Mouse (Mus musculus): ENCODE data around the gene Sptb. TPM values are rescaled to one million over a fixed set of nuclear protein-coding genes. Genes with fewer than 3 reads are reported as not detected.

Gene Sptb
- total RNA-seq, 4 experiments from 2014 or later: 167 to 183 (median 176) TPM

DNA sequence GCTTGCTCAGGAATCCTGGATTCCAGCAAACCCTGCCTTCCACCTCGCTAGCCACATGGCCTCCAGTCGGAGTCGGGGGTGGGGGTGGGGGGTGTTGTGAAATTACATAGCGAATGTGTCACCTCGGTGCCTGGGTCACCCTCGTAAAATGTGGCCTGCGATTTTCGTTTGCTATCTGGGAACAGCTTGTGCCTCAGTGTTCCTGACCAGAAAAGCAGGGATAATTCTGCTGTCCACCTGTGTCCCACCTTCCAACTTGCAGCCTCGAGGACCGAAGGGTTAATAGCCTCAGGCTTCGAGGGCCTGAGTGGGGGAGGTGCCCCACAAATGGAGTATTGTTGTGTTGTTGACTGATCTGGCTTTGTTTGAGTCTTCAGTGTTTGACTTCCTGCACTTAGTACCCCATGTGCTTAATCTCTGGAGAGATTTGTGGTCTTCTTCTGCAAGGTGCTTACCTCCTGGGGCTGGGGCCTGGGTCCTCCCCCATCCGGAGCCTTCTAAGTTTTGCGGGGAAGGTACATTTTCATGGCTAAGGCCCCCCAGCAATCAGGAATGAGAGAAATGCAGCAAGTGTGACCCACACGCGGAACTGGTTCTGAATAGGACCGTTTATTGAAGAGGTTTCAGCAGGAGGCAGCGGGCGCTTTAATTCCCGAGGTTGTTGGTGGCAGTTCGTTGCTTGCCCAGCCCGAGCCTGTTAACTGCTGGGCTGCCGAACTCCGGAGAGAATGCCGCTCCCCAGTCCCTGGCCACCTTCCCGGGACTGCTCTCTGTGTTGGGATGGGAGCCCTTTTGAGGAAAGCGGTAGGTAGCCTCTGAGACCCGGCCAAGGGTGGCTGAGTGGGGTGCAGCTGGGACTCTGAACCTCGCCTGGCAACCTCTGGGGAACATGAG, 163.7 kb downstream of the Sptb start:
- no peak for DNase-seq (ENCODE audit: low spot score in 2 of 2)

DNA sequence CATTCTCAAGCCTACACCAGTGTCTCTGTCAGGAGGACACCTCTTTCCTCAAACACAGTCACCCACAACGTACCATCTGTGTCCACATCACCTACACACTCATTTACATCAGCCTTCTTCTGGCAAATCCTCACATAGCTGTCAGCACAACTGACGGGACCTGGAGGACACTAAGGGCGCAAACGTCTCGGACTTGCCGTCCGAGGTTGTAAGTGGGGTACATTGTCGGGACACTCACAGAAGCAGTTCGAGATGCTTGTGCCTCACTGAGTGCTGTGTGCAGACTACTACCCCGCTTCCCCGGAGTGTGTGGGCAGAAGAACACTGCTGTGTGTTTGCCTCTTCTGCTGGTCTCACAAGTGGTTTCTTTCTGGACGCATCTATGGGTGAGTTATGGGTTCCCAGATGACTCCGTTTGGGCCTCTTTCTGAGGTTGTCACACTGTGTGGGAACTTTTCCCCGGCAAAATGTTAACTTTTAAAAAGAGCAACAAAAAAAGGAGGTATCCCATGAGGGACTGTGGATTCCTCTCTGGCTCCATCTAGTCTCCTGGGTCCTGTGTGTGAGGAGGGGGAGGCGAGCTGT, 164.5 kb downstream of the Sptb start:
- DNase-seq (ENCODE audit: low spot score in 2 of 2): no peak

GRCm38 (mm10) chr12:76541879-76542278, 168.5 kb downstream of the Sptb start:
- no peak for DNase-seq (ENCODE audit: low spot score in 2 of 2)

- DNase-seq (ENCODE audit: low spot score in 2 of 2): no peak
These were observed 168.9 kb downstream of the Sptb start for GRCm38 (mm10) chr12:76541475-76541874.

DNA sequence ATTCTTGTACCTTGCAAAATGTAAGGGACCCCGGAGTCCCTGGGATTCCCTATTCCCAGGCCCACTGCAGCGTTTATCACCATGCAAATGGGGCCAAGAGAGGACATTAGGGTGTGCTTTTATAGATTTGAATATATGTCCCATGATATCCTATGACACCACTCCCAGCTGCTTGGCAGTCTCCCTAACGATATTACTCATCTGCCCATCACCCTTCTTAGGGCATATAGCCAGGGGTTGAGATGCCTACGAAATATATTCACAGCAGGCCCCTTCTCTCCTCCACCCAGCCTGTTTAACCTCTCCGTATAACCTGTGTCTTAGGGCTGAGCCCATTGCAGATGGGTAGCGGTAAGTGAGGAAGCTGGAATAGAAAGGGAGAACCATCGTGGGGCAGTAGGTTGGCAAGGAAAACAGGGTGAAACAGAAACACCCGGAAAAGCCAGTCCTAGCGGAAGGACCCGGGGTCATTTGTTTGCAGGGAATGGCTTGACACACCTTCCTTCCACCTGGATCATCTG, 169.6 kb downstream of the Sptb start:
- no peak for DNase-seq (ENCODE audit: low spot score in 2 of 2)

GRCm38 (mm10) chr12:76540169-76540568, 170.2 kb downstream of the Sptb start:
- DNase-seq (ENCODE audit: low spot score in 2 of 2): no peak

DNA sequence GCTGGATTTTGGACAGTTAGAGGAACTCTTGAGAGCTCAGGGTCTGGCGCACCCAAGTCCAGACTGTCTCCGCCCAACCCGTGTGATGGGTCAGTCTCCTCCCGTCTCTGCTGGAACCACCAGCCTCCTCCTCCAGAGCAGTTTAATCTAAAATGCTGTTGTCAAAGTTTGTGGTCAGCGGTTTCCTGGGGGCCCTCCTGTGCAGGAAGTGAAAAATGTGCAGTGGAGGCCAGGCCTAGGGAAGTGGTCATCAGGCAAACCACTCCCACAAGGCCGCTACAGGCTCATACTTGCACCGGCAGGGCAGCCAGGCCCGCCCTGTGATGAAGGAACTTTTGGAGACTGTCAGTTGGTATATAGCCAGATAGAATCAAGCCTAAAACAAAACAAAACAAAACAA, 172.9 kb downstream of the Sptb start:
- DNase-seq (ENCODE audit: low spot score in 2 of 2): peak in 1 of 2 experiments; percentile 48

GRCm38 (mm10) chr12:76536591-76537153, 173.7 kb downstream of the Sptb start:
- no peak for DNase-seq (ENCODE audit: low spot score in 2 of 2)

GRCm38 (mm10) chr12:76535471-76535900, 174.9 kb downstream of the Sptb start:
- peak; percentile 30 to 48 for DNase-seq (ENCODE audit: low spot score in 2 of 2)

DNA sequence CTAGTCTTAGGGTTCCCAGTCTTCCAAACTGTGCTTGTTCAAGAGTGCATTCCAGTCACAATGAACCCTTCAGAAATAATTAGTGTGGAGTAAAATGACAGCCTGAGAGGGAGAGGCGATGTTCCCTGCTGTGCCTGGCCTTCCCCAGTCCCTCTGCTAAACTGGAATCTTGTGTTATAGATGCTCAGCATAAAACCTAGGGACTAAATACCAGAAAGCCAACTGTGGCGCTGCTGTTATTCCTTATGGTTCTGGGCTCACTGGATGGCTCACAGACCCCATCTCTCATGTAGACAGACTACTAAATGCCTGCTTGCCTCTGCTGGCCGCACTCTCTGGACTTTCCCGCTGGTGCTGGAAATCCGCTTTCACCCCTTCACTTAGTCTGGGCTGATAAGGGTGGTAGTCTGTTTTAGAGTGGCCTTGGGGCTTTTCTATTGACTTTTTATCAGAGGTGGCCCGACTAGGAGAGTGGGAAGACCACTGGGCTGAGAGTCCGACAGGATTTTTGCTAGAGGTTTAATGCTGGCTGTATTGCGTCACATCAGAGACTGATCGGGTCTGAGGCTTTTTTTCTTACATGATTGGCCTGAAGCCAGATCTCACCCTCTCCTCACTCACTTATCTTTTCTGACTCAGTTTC, 175.6 kb downstream of the Sptb start:
- no peak for DNase-seq (ENCODE audit: low spot score in 2 of 2)

DNA sequence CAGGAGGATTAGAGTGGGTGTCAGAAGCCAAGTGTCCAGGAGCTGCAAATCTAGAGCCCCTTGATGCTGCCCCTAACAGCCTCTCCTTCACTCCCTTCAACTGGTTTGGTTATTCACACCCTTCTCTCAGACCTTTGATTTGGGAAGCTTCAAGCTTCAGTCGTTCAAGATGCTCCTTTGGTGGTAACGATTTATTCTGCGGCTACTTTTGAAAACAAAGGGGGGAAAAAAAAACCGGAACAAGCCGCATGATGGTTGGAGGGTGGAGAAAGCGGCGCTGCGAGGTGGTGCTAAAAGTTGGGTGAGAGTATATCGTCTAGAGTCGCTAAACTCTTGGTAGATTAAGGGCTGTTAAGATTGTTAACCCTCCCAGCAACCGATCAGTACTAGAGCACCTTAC, 176.1 kb downstream of the Sptb start:
- no peak for DNase-seq (ENCODE audit: low spot score in 2 of 2)

DNA sequence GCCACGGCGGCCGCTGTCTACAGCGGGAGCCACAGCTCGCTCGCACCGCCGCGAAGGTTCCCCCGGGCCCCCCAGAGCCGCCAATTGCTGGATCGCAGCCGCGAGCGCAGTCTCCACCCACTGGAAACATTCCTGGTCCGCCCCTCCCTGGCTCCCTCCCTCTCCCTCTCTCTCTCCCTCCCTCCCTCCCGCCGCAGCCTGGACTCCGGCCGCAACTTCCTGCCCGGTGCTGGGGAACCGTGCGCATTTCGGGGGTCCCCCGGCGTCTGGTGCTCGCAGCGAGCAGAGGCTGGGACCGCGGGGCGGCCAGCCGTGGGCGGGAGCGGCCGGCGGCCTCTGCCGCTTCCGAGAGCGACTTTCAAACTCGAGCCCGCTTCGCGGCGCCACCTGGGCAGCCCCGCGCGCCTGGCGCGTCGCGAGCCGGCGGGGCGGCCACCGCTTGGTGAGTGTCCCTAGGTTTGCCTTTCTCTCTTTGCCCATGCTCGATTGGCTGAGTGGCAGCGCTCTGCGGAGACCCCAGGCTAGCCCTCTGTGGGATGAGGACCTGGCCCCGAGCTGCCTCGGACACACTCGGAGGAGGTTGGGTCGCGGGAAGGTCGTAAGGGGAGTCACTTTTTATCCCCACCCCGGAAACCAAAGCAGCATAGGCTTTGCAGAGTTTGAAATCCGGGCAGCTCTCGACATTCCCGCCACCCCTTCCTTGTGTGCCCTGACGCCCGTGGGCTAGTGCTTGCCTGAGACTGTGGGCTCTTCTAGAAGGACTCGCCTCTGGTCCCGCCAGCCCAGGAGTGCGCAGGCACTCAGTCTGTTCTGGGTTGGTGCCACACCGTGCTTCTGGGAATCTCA, 176.7 kb downstream of the Sptb start:
- peak; percentile 33 to 61 for DNase-seq (ENCODE audit: low spot score in 2 of 2)

- no peak for DNase-seq (ENCODE audit: low spot score in 2 of 2)
These were observed 177.4 kb downstream of the Sptb start for GRCm38 (mm10) chr12:76532926-76533376.

DNA sequence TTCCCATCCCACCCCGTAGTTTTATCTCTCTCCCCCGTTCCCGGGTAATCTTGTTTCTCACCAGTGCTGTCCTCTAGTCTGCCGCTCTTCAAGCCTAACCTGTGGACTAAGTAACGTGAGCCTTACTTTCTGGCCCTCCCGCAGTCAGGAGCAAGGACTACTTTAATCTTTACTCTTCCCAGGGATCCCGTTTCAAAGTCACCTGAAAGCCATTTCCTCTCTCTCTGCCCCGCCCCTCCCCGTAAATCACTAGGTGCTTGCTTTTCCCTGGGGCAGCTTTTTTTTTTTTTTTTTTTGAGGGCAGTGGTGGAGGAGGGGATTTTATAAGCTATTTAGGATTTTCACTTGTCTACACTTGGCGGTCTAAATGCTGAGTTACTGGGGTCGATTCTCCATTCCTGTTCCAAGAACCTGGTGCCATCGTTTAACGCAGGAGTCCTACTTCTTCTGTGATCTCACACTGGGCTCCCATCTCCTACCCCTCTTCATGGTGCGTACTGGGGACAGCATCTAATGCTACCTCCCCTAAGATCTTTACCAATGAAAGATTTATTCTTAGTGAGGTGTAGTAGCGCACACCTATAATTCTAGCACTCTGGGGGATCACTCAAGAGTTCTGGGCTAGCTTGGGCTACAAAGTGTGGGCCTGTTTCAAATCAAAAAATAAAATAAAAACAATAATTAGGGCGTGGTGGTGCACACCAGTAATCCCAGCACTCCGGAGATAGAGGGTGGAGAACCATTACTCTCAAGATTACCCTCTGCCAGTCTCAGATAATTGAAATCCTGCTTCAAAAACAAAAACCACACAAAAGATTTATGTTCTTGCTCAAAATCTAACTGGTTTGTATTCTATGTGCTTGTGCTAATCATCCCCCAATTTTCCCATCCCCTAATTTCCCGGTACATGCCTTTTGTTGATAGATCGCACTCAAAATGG, 178.1 kb downstream of the Sptb start:
- no peak for DNase-seq (ENCODE audit: low spot score in 2 of 2)

- no peak for DNase-seq (ENCODE audit: low spot score in 2 of 2)
These were observed 179.7 kb downstream of the Sptb start, which contains the start of gene Plekhg3 for GRCm38 (mm10) chr12:76530580-76531139. Gene Plekhg3, plus strand, starts transcription at chr12:76530891.
